Mouse (Mus musculus) hindbrain, embryonic 11.5 days (tissue): ENCODE data around the gene Slc16a14. TPM values are rescaled to one million over a fixed set of nuclear protein-coding genes. Genes with fewer than 3 reads are reported as not detected.

Experiments used
- ATAC-seq: fragments of 200-750 bp; cut with Nextera tagmentation; 2 replicates; pipeline ENCODE4 v1.8.0; 2017; ENCODE audit warnings: mild to moderate bottlenecking, moderate TSS enrichment, moderate library complexity; ENCODE audit not compliant: low FRiP score
- DNase-seq: peaks from one replicate; pipeline ENCODE4 v3.0.0-alpha.2; 2015; ENCODE audit warnings: low spot score
- H3K27ac ChIP-seq: fragments of 300-500 bp; sonication (generic); 2 replicates; pipeline ENCODE4 v1.5.1; 2014; ENCODE audit warnings: mild to moderate bottlenecking, low read depth, low read length
- H3K27me3 ChIP-seq: fragments of 300-500 bp; sonication (generic); 2 replicates; pipeline ENCODE4 v1.6.1; 2014; ENCODE audit warnings: mild to moderate bottlenecking, low read length, moderate library complexity, mixed read lengths; ENCODE audit not compliant: control insufficient read depth, insufficient read depth
- H3K36me3 ChIP-seq: fragments of 300-500 bp; sonication (generic); 2 replicates; pipeline ENCODE4 v1.6.1; 2014; ENCODE audit warnings: mild to moderate bottlenecking, low read length, moderate library complexity, mixed read lengths; ENCODE audit not compliant: control insufficient read depth, insufficient read depth
- H3K4me1 ChIP-seq: fragments of 300-500 bp; sonication (generic); replicated peaks from 2 replicates; pipeline ENCODE4 v1.6.1; 2014; ENCODE audit warnings: low read length, mixed read lengths; ENCODE audit not compliant: control insufficient read depth, insufficient read depth
- H3K4me2 ChIP-seq: fragments of 300-500 bp; sonication (generic); replicated peaks from 2 replicates; pipeline ENCODE4 v1.6.1; 2014; ENCODE audit warnings: mild to moderate bottlenecking, low read depth, low read length
- H3K4me3 ChIP-seq: fragments of 300-500 bp; sonication (generic); 2 replicates; pipeline ENCODE4 v1.5.1; 2014; ENCODE audit warnings: low read depth, low read length
- H3K9ac ChIP-seq: fragments of 300-500 bp; sonication (generic); 2 replicates; pipeline ENCODE4 v1.6.1; 2014; ENCODE audit warnings: low read depth, low read length
- H3K9me3 ChIP-seq: fragments of 300-500 bp; sonication (generic); 2 replicates; pipeline ENCODE4 v1.6.1; 2016; ENCODE audit warnings: low read length; ENCODE audit not compliant: control insufficient read depth
- WGBS: fragments of 180-500 bp; shearing (Covaris S2); extraction: QIAGEN DNeasy Blood & Tissue Kit; methylation state at CpG from one replicate; pipeline ENCODE4 v1.1.7; 2014; 5-methylcytosine and 5-hydroxymethylcytosine counted together
- polyA plus RNA-seq: library from polyadenylated mRNA; unstranded; fragments of >200 nt; fragmentation: Nextera tagmentation; extraction: Ambion mirVana; gene quantifications from 2 replicates; pipeline ENCODE4 v1.2.1, GENCODE M21; 2014

The Slc16a14 gene
- polyA plus RNA-seq, 1 experiment from 2014 or later, result 2.9 TPM

DNA sequence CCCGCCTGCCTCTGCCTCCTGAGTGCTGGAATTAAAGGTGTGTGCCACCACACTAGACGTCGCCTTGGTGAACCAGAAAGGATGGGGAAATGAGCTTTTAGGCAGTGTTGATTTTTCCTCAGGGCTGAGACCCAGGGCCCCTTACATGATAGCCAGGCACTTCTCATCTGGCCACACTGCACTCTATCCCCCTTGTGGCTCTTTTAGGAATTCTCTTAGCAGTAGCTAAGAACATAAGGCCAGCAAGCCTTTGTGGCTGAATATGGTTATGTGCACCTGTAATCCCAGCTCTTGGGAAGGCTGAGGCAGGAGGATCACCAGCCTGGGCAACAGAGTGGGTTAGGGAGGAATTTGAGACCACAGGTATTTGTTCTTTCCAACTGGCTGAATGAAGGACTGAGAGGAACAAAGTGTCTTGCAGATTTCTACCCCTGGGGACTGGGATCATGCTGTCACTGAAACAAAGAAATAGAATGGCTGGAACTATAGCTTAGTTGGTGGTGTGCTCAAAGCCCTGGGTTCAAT is 68.2 kb downstream of the Slc16a14 start:
- ATAC-seq, result no peak

GRCm38 (mm10) chr1:84866231-84866630 is 68.7 kb downstream of the Slc16a14 start:
- Histone ChIP-seq H3K4me1 (no peaks in the 10 kb centered on the region), H3K27ac (no peak overlapping the region), H3K9me3 (no peaks in the 10 kb centered on the region), H3K4me2 (no peak overlapping the region), H3K36me3 (no peaks in the 10 kb centered on the region), H3K27me3 (no peaks in the 10 kb centered on the region), H3K9ac (no peak overlapping the region), H3K4me3 (no peak overlapping the region)
- DNase-seq (no peak), ATAC-seq (no peak)
- WGBS, result 88% methylated on average over 6 of the region's 6 CpGs

More for the DNA sequence above, 68.2 kb downstream of the Slc16a14 start:
- H3K4me3 ChIP-seq, result no peak overlapping the region
- DNase-seq, result no peak
- no peaks in the 10 kb centered on the region for H3K9me3 ChIP-seq
- H3K27ac ChIP-seq, result no peak overlapping the region
- no peaks in the 10 kb centered on the region for H3K27me3 ChIP-seq
- no peak overlapping the region for H3K4me2 ChIP-seq
- H3K4me1 ChIP-seq, result no peaks in the 10 kb centered on the region
- H3K9ac ChIP-seq, result no peak overlapping the region
- 93% methylated on average over 3 of the region's 3 CpGs for WGBS
- H3K36me3 ChIP-seq, result no peaks in the 10 kb centered on the region

- Histone ChIP-seq H3K9me3 (no peaks in the 10 kb centered on the region), H3K36me3 (no peaks in the 10 kb centered on the region), H3K9ac (no peak overlapping the region), H3K27ac (no peak overlapping the region), H3K4me3 (no peak overlapping the region), H3K27me3 (no peaks in the 10 kb centered on the region), H3K4me1 (no peaks in the 10 kb centered on the region), H3K4me2 (no peak overlapping the region)
- ATAC-seq, result no peak
- 65% methylated on average over 2 of the region's 2 CpGs for WGBS
- DNase-seq, result no peak
These were observed 70.3 kb downstream of the Slc16a14 start for GRCm38 (mm10) chr1:84864645-84865044.

DNA sequence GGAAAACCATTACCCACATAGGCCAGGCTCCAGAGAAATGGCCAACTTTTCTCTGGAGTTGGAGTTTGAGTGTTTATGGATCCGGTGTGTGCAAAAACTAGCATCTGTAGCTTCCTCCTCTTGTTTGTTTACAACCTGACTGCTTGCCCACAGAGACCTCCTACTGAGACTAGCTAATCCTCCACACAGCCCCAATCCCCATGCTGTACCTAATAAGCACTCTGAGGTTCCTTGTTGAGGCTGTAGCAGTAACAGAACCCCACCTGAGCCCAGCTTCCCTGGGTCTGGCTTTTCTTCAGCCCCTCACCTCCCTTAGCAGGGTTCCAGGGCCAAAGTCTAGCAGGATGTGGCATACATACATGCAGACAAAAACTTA is 73.7 kb downstream of the Slc16a14 start:
- no peaks in the 10 kb centered on the region for H3K36me3 ChIP-seq
- no peaks in the 10 kb centered on the region for H3K9me3 ChIP-seq
- ATAC-seq (no peak), DNase-seq (no peak)
- H3K4me1 ChIP-seq, result no peaks in the 10 kb centered on the region
- no peak overlapping the region for H3K4me2 ChIP-seq
- H3K27ac ChIP-seq, result no peak overlapping the region
- no peak overlapping the region for H3K9ac ChIP-seq
- H3K27me3 ChIP-seq, result no peaks in the 10 kb centered on the region
- H3K4me3 ChIP-seq, result no peak overlapping the region
- 88% methylated on average over 1 of the region's 1 CpGs for WGBS

DNA sequence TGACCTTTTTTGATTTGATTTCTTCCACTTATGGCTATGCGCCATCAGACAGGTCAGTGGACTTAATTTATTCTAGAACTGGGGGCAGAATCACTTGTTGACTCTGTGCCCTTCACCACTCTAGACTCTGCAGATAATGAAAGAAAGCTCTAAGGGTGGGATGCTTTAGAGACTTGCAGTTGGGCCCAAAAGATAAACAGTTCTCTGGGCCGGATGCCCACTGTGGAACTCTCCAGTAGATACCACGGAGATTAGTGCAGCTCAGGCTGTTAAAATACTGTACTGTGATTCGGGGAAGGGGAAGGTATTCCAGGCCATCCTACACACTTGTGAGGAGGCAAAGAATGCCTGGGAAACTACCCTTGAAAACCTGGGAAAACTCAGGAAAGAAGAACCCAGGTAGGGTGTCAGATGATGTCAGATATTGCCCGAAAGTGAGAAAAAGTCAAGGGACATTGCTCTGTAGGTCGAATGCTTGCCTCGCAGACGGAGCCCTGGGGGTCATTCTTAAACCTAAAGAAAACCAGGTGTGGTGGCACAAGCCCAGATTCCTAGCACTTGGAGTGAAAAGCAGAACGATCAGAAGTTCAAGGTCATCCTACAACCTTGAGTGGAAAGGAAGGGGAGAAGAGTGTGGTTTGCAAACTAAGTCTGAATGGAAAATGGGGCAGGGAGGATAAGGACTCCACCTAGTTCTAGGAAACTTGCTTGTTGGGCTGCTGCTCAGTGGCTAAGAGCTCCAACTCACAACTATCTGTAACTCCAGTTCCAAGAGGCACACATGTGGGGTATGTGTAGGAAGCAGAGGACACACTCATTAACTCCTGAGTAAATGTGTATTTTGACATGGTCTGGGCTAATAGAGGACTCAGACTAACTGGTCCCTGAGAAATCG is 74.3 kb downstream of the Slc16a14 start:
- Histone ChIP-seq H3K9me3 (no peaks in the 10 kb centered on the region), H3K4me1 (no peaks in the 10 kb centered on the region), H3K4me3 (no peak overlapping the region), H3K4me2 (no peak overlapping the region), H3K9ac (no peak overlapping the region), H3K27ac (no peak overlapping the region), H3K36me3 (no peaks in the 10 kb centered on the region), H3K27me3 (no peaks in the 10 kb centered on the region)
- ATAC-seq, result no peak
- WGBS, result 84% methylated on average over 10 of the region's 10 CpGs
- DNase-seq, result no peak

GRCm38 (mm10) chr1:84859597-84859996 is 75.3 kb downstream of the Slc16a14 start:
- Histone ChIP-seq H3K9me3 (no peaks in the 10 kb centered on the region), H3K4me1 (no peaks in the 10 kb centered on the region), H3K4me3 (no peak overlapping the region), H3K27ac (no peak overlapping the region), H3K27me3 (no peaks in the 10 kb centered on the region), H3K36me3 (no peaks in the 10 kb centered on the region), H3K9ac (no peak overlapping the region), H3K4me2 (no peak overlapping the region)
- no peak for ATAC-seq
- DNase-seq, result no peak
- WGBS, result 90% methylated on average over 6 of the region's 6 CpGs

Other genes starting within 250 kb of the Slc16a14 start
- gene Dner, start 238.9 kb downstream of the Slc16a14 start, polyA plus RNA-seq, result 44.7 and 48.7 TPM in 2 replicates
- gene Fbxo36, start 95.3 kb downstream of the Slc16a14 start, polyA plus RNA-seq, result 12.0 and 13.0 TPM in 2 replicates
- 92.1 and 105 TPM in 2 replicates for gene Trip12, start 94.6 kb downstream of the Slc16a14 start, polyA plus RNA-seq
- not detected in 2 replicates for gene Gm10553, start 165.0 kb upstream of the Slc16a14 start, polyA plus RNA-seq
- gene A530032D15Rik, start 174.7 kb upstream of the Slc16a14 start, polyA plus RNA-seq, result not detected in 2 replicates